15 mouse cellular contexts compared by ENCODE assay signal in the genomic region with DNA sequence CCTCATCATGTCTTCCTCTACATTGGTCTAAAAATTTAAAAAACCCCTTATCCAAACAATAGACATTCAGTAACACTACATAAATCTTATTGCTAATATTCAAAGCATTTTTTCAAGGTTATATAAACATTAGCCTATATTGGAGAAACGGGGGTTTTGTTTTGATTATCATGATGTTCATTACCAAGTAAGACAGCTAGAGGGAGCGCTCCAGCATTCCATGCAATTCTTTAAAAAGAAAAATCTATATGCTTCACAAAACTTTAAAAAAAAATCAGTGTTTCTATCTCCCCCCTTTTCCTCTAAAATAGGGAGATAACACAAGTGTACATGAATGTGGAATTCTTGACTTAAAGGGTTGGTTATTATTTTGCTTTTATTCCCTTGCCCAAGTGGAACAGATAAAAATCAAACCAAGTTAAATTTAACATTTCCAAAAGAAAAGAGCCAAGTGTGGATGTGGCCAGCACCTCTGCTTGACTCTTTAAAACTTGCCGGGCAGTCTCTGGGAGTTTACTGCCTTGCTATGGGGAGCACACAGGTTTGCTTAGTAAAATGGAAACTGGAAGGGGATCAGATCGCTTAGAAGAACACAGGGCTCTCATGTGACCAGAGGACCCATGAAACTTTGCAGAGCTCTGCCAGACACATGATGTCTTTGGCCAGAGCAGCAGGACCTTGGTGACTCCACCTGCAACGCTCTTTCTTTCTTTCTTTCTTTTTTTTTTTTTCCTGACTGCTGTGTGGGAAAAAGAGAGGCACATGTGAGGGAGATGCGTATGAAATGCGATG.
DNase-seq lines count a peak whose midpoint lies in the region; ATAC-seq and TF ChIP-seq lines count a peak whose summit lies in the region.
"Had no signal": no experiment of that assay in that cellular context is flagged by ENCODE, and none has a peak within 500 bp of the region (broad histone marks: within the 10 kb centered on the region; RNA-seq: fewer than 3 reads in every experiment).

No protein-coding gene starts in this region.

- H3K9me3 ChIP-seq in forebrain, postnatal 0 days (ENCODE audit: low read length) = no peaks in the 10 kb centered on the region
- H3K9me3 ChIP-seq in forebrain, embryonic 16.5 days (ENCODE audit: control insufficient read depth, low read length) = no peaks in the 10 kb centered on the region
- H3K9me3 ChIP-seq: embryonic facial prominence, embryonic 15.5 days; forebrain, embryonic 13.5 days; heart, embryonic 15.5 days; megakaryocyte, embryonic 14.5 days had no signal

- H3K4me2 ChIP-seq in forebrain, postnatal 0 days (ENCODE audit: low read depth) = no peak overlapping the region
- no peak overlapping the region for H3K4me2 ChIP-seq in forebrain, embryonic 16.5 days (ENCODE audit: low read length)
- H3K4me2 ChIP-seq: embryonic facial prominence, embryonic 15.5 days; forebrain, embryonic 13.5 days; heart, embryonic 15.5 days had no signal

- TF ChIP-seq CTCF in forebrain, postnatal 0 days (IDR thresholded peaks at IDR 0.05; ENCODE audit: low read depth) = peak; percentile 53
- TF ChIP-seq CTCF in left cerebral cortex, adult 2 months (IDR thresholded peaks at IDR 0.05) = peak; percentile 75

- 74% methylated on average over 7 of the region's 7 CpGs for WGBS in forebrain, postnatal 0 days
- 69% methylated on average over 7 of the region's 7 CpGs for WGBS in forebrain, embryonic 16.5 days

- DNase-seq in forebrain, postnatal 0 days = peak; percentile 20
- no peak for DNase-seq in left cerebral cortex, adult 2 months (ENCODE audit: extremely low spot score in 1 of 2, low spot score in 2 of 2)
- DNase-seq in left cerebral cortex, postnatal 36 days (ENCODE audit: low spot score in 2 of 2) = no peak
- peak; percentile 65 for DNase-seq in A20 (ENCODE audit: low read depth, low spot score)
- DNase-seq in embryo, embryonic 10.5 days (ENCODE audit: low spot score) = peak; percentile 45
- DNase-seq in urinary bladder, adult 2 months (ENCODE audit: low spot score) = no peak
- no peak for DNase-seq in cerebellum, postnatal 4 days (ENCODE audit: low spot score in 2 of 2)
- DNase-seq: cerebellum, adult 2 months; gastrocnemius, postnatal 25 days; lung, adult 2 months had no signal

- H3K4me1 ChIP-seq in forebrain, postnatal 0 days (ENCODE audit: insufficient read depth) = no peaks in the 10 kb centered on the region
- H3K4me1 ChIP-seq in forebrain, embryonic 16.5 days (replicated peaks; ENCODE audit: control insufficient read depth, insufficient read depth, low read length) = no peaks in the 10 kb centered on the region
- H3K4me1 ChIP-seq: embryonic facial prominence, embryonic 15.5 days; forebrain, embryonic 13.5 days; heart, embryonic 15.5 days; megakaryocyte, embryonic 14.5 days had no signal

- H3K9ac ChIP-seq in forebrain, postnatal 0 days = no peak overlapping the region
- H3K9ac ChIP-seq in forebrain, embryonic 16.5 days (replicated peaks; ENCODE audit: low read depth, low read length) = no peak overlapping the region
- H3K9ac ChIP-seq: embryonic facial prominence, embryonic 15.5 days; forebrain, embryonic 13.5 days; heart, embryonic 15.5 days had no signal

- ATAC-seq in forebrain, postnatal 0 days = no peak
- ATAC-seq in forebrain, embryonic 16.5 days = no peak
- ATAC-seq: forebrain, embryonic 13.5 days had no signal

- no peaks in the 10 kb centered on the region for H3K36me3 ChIP-seq in forebrain, postnatal 0 days (ENCODE audit: insufficient read depth)
- H3K36me3 ChIP-seq in forebrain, embryonic 16.5 days (ENCODE audit: control insufficient read depth, insufficient read depth) = no peaks in the 10 kb centered on the region
- H3K36me3 ChIP-seq: embryonic facial prominence, embryonic 15.5 days; heart, embryonic 15.5 days had no signal

- intact Hi-C loops in left cerebral cortex, adult 2 months (cut with DNase I) = loop anchor here (5.0 to 10.0 kb wide), 4 partner anchors 347 to 1577 kb away; a partner anchor contains a TSS
- intact Hi-C loops in left cerebral cortex, postnatal 36 days (cut with DNase I) = loop anchor here (10.0 kb wide), 1 partner anchor 1047 kb away; no protein-coding TSS in a partner anchor

- no peak overlapping the region for H3K27ac ChIP-seq in forebrain, postnatal 0 days (ENCODE audit: low read depth, low read length)
- no peak overlapping the region for H3K27ac ChIP-seq in forebrain, embryonic 16.5 days (ENCODE audit: low read length)
- no peak overlapping the region for H3K27ac ChIP-seq in left cerebral cortex, adult 2 months
- H3K27ac ChIP-seq: embryonic facial prominence, embryonic 15.5 days; forebrain, embryonic 13.5 days; heart, embryonic 15.5 days had no signal

- H3K4me3 ChIP-seq in forebrain, postnatal 0 days (ENCODE audit: low read depth, low read length) = no peak overlapping the region
- no peak overlapping the region for H3K4me3 ChIP-seq in forebrain, embryonic 16.5 days (replicated peaks; ENCODE audit: low read length)
- H3K4me3 ChIP-seq in left cerebral cortex, adult 2 months = no peak overlapping the region
- H3K4me3 ChIP-seq: embryonic facial prominence, embryonic 15.5 days; forebrain, embryonic 13.5 days; heart, embryonic 15.5 days; megakaryocyte, embryonic 14.5 days had no signal

- H3K27me3 ChIP-seq in forebrain, postnatal 0 days (ENCODE audit: insufficient read depth, low read length) = no peaks in the 10 kb centered on the region
- H3K27me3 ChIP-seq in forebrain, embryonic 16.5 days (replicated peaks; ENCODE audit: control insufficient read depth, insufficient read depth, low read length) = no peaks in the 10 kb centered on the region
- H3K27me3 ChIP-seq: embryonic facial prominence, embryonic 15.5 days; forebrain, embryonic 13.5 days; heart, embryonic 15.5 days; megakaryocyte, embryonic 14.5 days had no signal

Comparison
In these comparisons a context has a peak if more than half of its experiments do, and no peak if none do; other contexts are left out.
1. DNase-seq: peak in forebrain, postnatal 0 days (single experiment), A20 (single experiment) and embryo, embryonic 10.5 days (single experiment); none in left cerebral cortex, adult 2 months (0 of 2), left cerebral cortex, postnatal 36 days (0 of 2), urinary bladder, adult 2 months (single experiment) and cerebellum, postnatal 4 days (0 of 2).